Mouse (Mus musculus) olfactory bulb, adult 2 months (tissue): ENCODE measurements around the gene Ldoc1.

Experiments used
- CTCF ChIP-seq: fragments of 200-500 bp; IDR thresholded peaks from 2 replicates; pipeline ENCODE4 v1.5.1; 2012; ENCODE audit warnings: low read depth, mild to moderate bottlenecking, low read length, moderate library complexity; ENCODE audit not compliant: insufficient read depth
- POLR2A ChIP-seq: fragments of 200-500 bp; IDR thresholded peaks from 2 replicates; pipeline ENCODE4 v1.6.1; 2012; ENCODE audit warnings: mild to moderate bottlenecking, low read depth, low read length, moderate library complexity; ENCODE audit not compliant: insufficient read depth

DNA sequence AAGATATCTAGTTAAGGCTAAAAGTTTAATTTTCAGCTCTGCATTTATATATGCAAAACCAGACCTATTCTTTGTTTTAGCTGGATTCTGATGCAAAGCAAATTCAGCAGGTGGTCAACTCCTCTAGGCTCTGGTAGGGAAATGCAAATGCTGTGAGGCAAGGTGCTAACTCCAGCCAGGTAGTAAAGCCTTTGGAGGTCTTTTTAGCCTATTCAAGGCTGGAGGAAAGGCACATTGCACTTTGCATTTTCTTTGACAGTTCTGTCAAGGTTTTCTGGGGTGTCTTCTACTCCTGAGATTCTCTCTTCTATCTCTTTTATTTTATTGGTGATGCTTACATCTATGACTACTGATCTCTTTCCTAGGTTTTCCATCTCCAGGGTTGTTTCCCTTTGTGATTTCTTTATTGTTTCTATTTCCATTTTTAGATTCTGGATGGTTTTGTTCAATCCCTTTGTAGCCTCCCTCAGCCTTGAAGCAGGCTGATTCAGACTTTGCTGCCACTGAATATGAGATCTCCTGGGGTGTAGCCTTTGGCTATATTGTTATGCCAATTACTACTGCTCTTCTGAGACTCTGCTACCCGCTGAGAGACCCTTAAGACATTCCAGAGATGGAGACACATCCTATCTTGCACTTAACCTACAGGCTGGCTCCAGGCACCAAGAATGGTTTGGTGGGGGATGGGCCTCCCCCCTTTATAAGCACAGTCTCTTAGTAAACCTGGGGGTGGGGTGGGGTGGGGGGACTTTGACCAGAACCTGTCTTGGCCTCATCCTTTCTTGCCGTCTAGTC lies 18.4 kb downstream of the Ldoc1 start:
- no peak for TF ChIP-seq CTCF
- no peak for TF ChIP-seq POLR2A
